Mouse (Mus musculus): ENCODE measurements around the gene Mei4.

DNA sequence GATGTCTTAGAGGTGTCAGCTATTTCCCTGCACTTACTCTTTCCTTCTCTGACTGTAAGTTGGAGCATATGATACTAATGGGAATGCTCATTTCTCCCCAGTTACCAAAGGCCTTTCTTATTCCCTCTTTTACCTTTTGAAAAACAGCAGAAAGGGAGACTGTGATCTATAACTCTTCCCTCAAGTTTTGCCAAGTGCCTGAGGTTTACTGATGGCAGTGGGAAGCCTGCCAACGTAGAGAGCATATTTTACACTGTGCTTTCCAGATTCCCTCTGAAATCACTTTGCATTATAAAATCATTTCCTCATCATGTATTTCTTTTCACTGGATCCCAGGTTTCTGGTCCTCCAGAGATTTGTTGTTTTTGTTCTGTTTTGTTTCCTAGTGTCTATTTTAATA, 354.5 kb downstream of the Mei4 start:
- TF ChIP-seq CTCF (IDR thresholded peaks at IDR 0.05; ENCODE audit: low read depth) = no peak
- no peak for TF ChIP-seq EP300 (IDR thresholded peaks at IDR 0.05; ENCODE audit: low read depth)

Data from liver, postnatal 0 days (tissue).